Mouse (Mus musculus): Measurements from ENCODE around the gene Fbxo30. TPM values are rescaled to one million over a fixed set of nuclear protein-coding genes. Genes with fewer than 3 reads are reported as not detected.
A peak's percentile ranks its signal among the peaks of the same experiment; 100 is the strongest.
"Not testable (repeated sequence)": the region's sequence is repeated elsewhere in the genome, so short reads cannot be mapped to it uniquely, and the experiment has no call there.

Fbxo30 gene
- 25.2 and 27.0 TPM in 2 replicates for polyA plus RNA-seq (2015; fragmentation: Nextera tagmentation; extraction: Ambion mirVana)

- under 1% methylated on average over 70 of the region's 93 CpGs for WGBS
- Histone ChIP-seq H3K9me3 (no peaks in the 10 kb centered on the region), H3K27ac (peak within 1 kb of the TSS; percentile 97), H3K4me2 (peak within 1 kb of the TSS; percentile 86), H3K4me1 (replicated peaks) (peaks cover 10% of the 10 kb centered on the region), H3K36me3 (no peaks in the 10 kb centered on the region), H3K4me3 (peak within 1 kb of the TSS; percentile 96), H3K9ac (peak within 1 kb of the TSS; percentile 91), H3K27me3 (no peaks in the 10 kb centered on the region)
- peak; percentile 94 for ATAC-seq (ENCODE audit: low FRiP score)
Observed at GRCm38 (mm10) chr10:11280578-11281463, at the start of gene Fbxo30. Gene Fbxo30, plus strand, starts transcription at chr10:11281330.

GRCm38 (mm10) chr10:11233208-11233607 is 47.9 kb upstream of the Fbxo30 start:
- Histone ChIP-seq H3K4me3 (no peak overlapping the region), H3K9ac (no peak overlapping the region), H3K27me3 (no peaks in the 10 kb centered on the region), H3K27ac (no peak overlapping the region), H3K4me1 (replicated peaks) (no peaks in the 10 kb centered on the region), H3K4me2 (no peak overlapping the region), H3K36me3 (no peaks in the 10 kb centered on the region), H3K9me3 (no peaks in the 10 kb centered on the region)
- ATAC-seq (ENCODE audit: low FRiP score) = no peak
- WGBS = 71% methylated on average over 3 of the region's 3 CpGs

- WGBS = 52% methylated on average over 3 of the region's 3 CpGs
- H3K4me3 ChIP-seq; ATAC-seq (ENCODE audit: low FRiP score); H3K4me2 ChIP-seq; H3K9ac ChIP-seq; H3K36me3 ChIP-seq; H3K27me3 ChIP-seq; H3K27ac ChIP-seq; H3K4me1 ChIP-seq (replicated peaks); H3K9me3 ChIP-seq: not testable (repeated sequence)
Observed at GRCm38 (mm10) chr10:11242988-11243387, 38.1 kb upstream of the Fbxo30 start.

GRCm38 (mm10) chr10:11248210-11248609 is 32.9 kb upstream of the Fbxo30 start:
- no peaks in the 10 kb centered on the region for H3K27me3 ChIP-seq
- H3K4me1 ChIP-seq (replicated peaks) = no peaks in the 10 kb centered on the region
- WGBS = 93% methylated on average over 3 of the region's 3 CpGs
- H3K36me3 ChIP-seq = no peaks in the 10 kb centered on the region
- ATAC-seq (ENCODE audit: low FRiP score) = no peak
- H3K4me3 ChIP-seq = no peak overlapping the region
- H3K9me3 ChIP-seq = no peaks in the 10 kb centered on the region
- H3K4me2 ChIP-seq = no peak overlapping the region
- no peak overlapping the region for H3K27ac ChIP-seq
- H3K9ac ChIP-seq = no peak overlapping the region

GRCm38 (mm10) chr10:11250247-11250997 is 30.7 kb upstream of the Fbxo30 start:
- Histone ChIP-seq H3K9me3 (no peaks in the 10 kb centered on the region), H3K4me1 (replicated peaks) (no peaks in the 10 kb centered on the region), H3K27ac (no peak overlapping the region), H3K9ac (no peak overlapping the region), H3K4me2 (no peak overlapping the region), H3K4me3 (no peak overlapping the region), H3K27me3 (no peaks in the 10 kb centered on the region), H3K36me3 (no peaks in the 10 kb centered on the region)
- no peak for ATAC-seq (ENCODE audit: low FRiP score)
- WGBS = 42% methylated on average over 2 of the region's 2 CpGs

GRCm38 (mm10) chr10:11253581-11253980 is 27.5 kb upstream of the Fbxo30 start:
- not testable (repeated sequence) for H3K4me2 ChIP-seq; H3K9me3 ChIP-seq; H3K27ac ChIP-seq; H3K4me3 ChIP-seq; H3K27me3 ChIP-seq; H3K9ac ChIP-seq; H3K36me3 ChIP-seq; ATAC-seq (ENCODE audit: low FRiP score); H3K4me1 ChIP-seq (replicated peaks)
- 91% methylated on average over 4 of the region's 4 CpGs for WGBS

GRCm38 (mm10) chr10:11260119-11260518 is 21.0 kb upstream of the Fbxo30 start:
- H3K27me3 ChIP-seq = no peaks in the 10 kb centered on the region
- no peaks in the 10 kb centered on the region for H3K4me1 ChIP-seq (replicated peaks)
- H3K4me3 ChIP-seq = no peak overlapping the region
- ATAC-seq (ENCODE audit: low FRiP score) = no peak
- H3K9ac ChIP-seq = no peak overlapping the region
- H3K9me3 ChIP-seq = peaks cover 7% of the 10 kb centered on the region; the same call in 1 of the 2 replicates
- H3K27ac ChIP-seq = no peak overlapping the region
- H3K4me2 ChIP-seq = no peak overlapping the region
- no peaks in the 10 kb centered on the region for H3K36me3 ChIP-seq

- not testable (repeated sequence) for ATAC-seq (ENCODE audit: low FRiP score)
- 85% methylated on average over 2 of the region's 2 CpGs for WGBS
Observed at GRCm38 (mm10) chr10:11262292-11262691, 18.8 kb upstream of the Fbxo30 start.

GRCm38 (mm10) chr10:11263795-11264194 is 17.3 kb upstream of the Fbxo30 start:
- H3K36me3 ChIP-seq; H3K9ac ChIP-seq; H3K27ac ChIP-seq; H3K9me3 ChIP-seq; H3K4me3 ChIP-seq; H3K4me2 ChIP-seq; ATAC-seq (ENCODE audit: low FRiP score); H3K27me3 ChIP-seq; H3K4me1 ChIP-seq (replicated peaks): not testable (repeated sequence)
- WGBS = 93% methylated on average over 2 of the region's 2 CpGs

More at GRCm38 (mm10) chr10:11262292-11262691, 18.8 kb upstream of the Fbxo30 start:
- not testable (repeated sequence) for H3K9ac ChIP-seq; H3K4me2 ChIP-seq; H3K27ac ChIP-seq; H3K27me3 ChIP-seq; H3K4me3 ChIP-seq; H3K36me3 ChIP-seq; H3K9me3 ChIP-seq; H3K4me1 ChIP-seq (replicated peaks)

GRCm38 (mm10) chr10:11269165-11269564 is 12.0 kb upstream of the Fbxo30 start:
- no peak overlapping the region for H3K4me3 ChIP-seq
- no peak overlapping the region for H3K27ac ChIP-seq
- no peaks in the 10 kb centered on the region for H3K4me1 ChIP-seq (replicated peaks)
- no peak for ATAC-seq (ENCODE audit: low FRiP score)
- H3K9ac ChIP-seq = no peak overlapping the region
- no peak overlapping the region for H3K4me2 ChIP-seq
- no peaks in the 10 kb centered on the region for H3K36me3 ChIP-seq
- no peaks in the 10 kb centered on the region for H3K9me3 ChIP-seq
- no peaks in the 10 kb centered on the region for H3K27me3 ChIP-seq

- Histone ChIP-seq H3K9me3 (no peaks in the 10 kb centered on the region), H3K4me1 (replicated peaks) (0 out of 2 replicates have a peak, but pooled peaks cover 2% of the 10 kb centered on the region), H3K4me3 (no peak overlapping the region), H3K27me3 (no peaks in the 10 kb centered on the region), H3K9ac (no peak overlapping the region), H3K27ac (no peak overlapping the region), H3K4me2 (no peak overlapping the region), H3K36me3 (no peaks in the 10 kb centered on the region)
- WGBS = 47% methylated on average over 1 of the region's 1 CpGs
- ATAC-seq (ENCODE audit: low FRiP score) = no peak
Observed at GRCm38 (mm10) chr10:11274431-11274830, 6.7 kb upstream of the Fbxo30 start.

- Histone ChIP-seq H3K27me3 (no peaks in the 10 kb centered on the region), H3K4me2 (peak overlapping the region; percentile 86), H3K27ac (peak overlapping the region; percentile 97), H3K36me3 (no peaks in the 10 kb centered on the region), H3K4me1 (replicated peaks) (peaks cover 10% of the 10 kb centered on the region), H3K9me3 (no peaks in the 10 kb centered on the region), H3K9ac (peak overlapping the region; percentile 91), H3K4me3 (peak overlapping the region; percentile 96)
- ATAC-seq (ENCODE audit: low FRiP score) = no peak
- WGBS = 5% methylated on average over 6 of the region's 6 CpGs
Observed at GRCm38 (mm10) chr10:11280235-11280577, 924 bp upstream of the Fbxo30 start.

All from hindbrain, embryonic 13.5 days (tissue).